Mouse (Mus musculus) liver, postnatal 0 days (tissue): ENCODE data around the gene Wdr45b. TPM values are rescaled to one million over a fixed set of nuclear protein-coding genes. Genes with fewer than 3 reads are reported as not detected.

Source experiments
- ATAC-seq: fragments of 200-750 bp; cut with Nextera tagmentation; 2 replicates; pipeline ENCODE4 v1.8.0; 2017; ENCODE audit warnings: mild to moderate bottlenecking, moderate library complexity
- DNase-seq: peaks from one replicate; pipeline ENCODE4 v3.0.0-alpha.2; 2016
- H3K27ac ChIP-seq: fragments of 300-500 bp; sonication (generic); 2 replicates; pipeline ENCODE4 v1.5.1; 2014; ENCODE audit warnings: antibody characterized with exemption, moderate library complexity, mild to moderate bottlenecking, low read depth
- H3K27me3 ChIP-seq: fragments of 300-500 bp; sonication (generic); 2 replicates; pipeline ENCODE4 v1.6.1; 2014; ENCODE audit warnings: low read length, control low read depth, mixed read lengths; ENCODE audit not compliant: insufficient read depth
- H3K36me3 ChIP-seq: fragments of 300-500 bp; sonication (generic); replicated peaks from 2 replicates; pipeline ENCODE4 v1.6.1; 2014; ENCODE audit warnings: mild to moderate bottlenecking, control low read depth, low read length, moderate library complexity, mixed read lengths; ENCODE audit not compliant: insufficient read depth
- H3K4me1 ChIP-seq: fragments of 300-500 bp; sonication (generic); 2 replicates; pipeline ENCODE4 v1.6.1; 2014; ENCODE audit warnings: antibody characterized with exemption, mild to moderate bottlenecking, control low read depth; ENCODE audit not compliant: insufficient read depth
- H3K4me2 ChIP-seq: fragments of 300-500 bp; sonication (generic); 2 replicates; pipeline ENCODE4 v1.6.1; 2014; ENCODE audit warnings: low read depth, mild to moderate bottlenecking, low read length, moderate library complexity, mixed read lengths
- H3K4me3 ChIP-seq: fragments of 300-500 bp; sonication (generic); 2 replicates; pipeline ENCODE4 v1.5.1; 2014; ENCODE audit warnings: low read depth, low read length
- H3K9ac ChIP-seq: fragments of 300-500 bp; sonication (generic); replicated peaks from 2 replicates; pipeline ENCODE4 v1.6.1; 2014; ENCODE audit warnings: mild to moderate bottlenecking, moderate library complexity
- H3K9me3 ChIP-seq: fragments of 300-500 bp; sonication (generic); 2 replicates; pipeline ENCODE4 v1.6.1; 2016; ENCODE audit warnings: mild to moderate bottlenecking, control low read depth, low read length, mixed read lengths
- CTCF ChIP-seq: sonication (generic); IDR thresholded peaks from 2 replicates; pipeline ENCODE4 v1.5.1; 2016; ENCODE audit warnings: antibody characterized with exemption, low read depth
- EP300 ChIP-seq: IDR thresholded peaks from 2 replicates; pipeline ENCODE4 v1.6.1; 2016; ENCODE audit warnings: antibody characterized with exemption, low read depth, mild to moderate bottlenecking
- WGBS: fragments of 180-500 bp; shearing (Covaris S2); extraction: QIAGEN DNeasy Blood & Tissue Kit; methylation state at CpG from one replicate; pipeline ENCODE4 v1.1.7; 2014; ENCODE audit not compliant: insufficient replicate concordance; 5-methylcytosine and 5-hydroxymethylcytosine counted together
- polyA plus RNA-seq: library from polyadenylated mRNA; unstranded; fragments of >200 nt; fragmentation: Nextera tagmentation; extraction: Ambion mirVana; gene quantifications from 2 replicates; pipeline ENCODE4 v1.2.1, GENCODE M21; 2015

Wdr45b gene
- 16.6 and 16.7 TPM in 2 replicates for polyA plus RNA-seq

DNA sequence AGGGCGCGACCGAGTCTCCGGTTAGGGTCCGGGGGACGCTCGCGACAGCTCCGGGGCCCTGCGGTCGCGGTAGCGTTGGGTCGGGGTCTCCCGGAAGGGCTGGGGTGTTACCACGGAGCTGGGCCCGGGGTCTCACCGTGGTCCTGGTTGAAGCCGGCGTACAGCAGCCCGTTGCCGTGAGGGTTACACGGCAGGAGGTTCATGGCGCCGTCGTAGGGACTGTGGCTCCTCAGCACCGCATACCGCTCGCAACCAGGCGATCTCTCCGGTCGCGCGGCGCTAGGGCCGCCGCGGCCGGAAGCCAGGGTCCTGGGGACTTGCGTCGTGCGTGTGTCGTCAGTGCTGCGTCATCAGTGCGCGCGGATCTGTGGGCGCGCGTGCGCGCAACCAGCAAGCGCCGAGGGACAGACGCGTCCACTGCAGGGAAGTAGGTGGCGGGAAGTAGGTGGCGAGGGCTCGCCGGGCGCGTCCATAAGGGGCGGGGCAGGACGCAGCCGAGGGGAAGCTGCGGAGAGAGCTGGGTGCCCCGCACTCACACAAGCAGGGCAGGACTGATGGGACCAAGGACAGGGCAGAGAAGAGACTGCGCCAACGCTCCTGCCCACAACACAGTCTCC is at the start of gene Wdr45b:
Wdr45b (minus strand) TSS at position 355 of the 617 bp plus-strand sequence.
- peak within 1 kb of the TSS; percentile 81 for H3K4me2 ChIP-seq
- H3K27me3 ChIP-seq: no peaks in the 10 kb centered on the region
- ATAC-seq: peak; percentile 99
- H3K4me3 ChIP-seq: peak within 1 kb of the TSS; percentile 98
- peaks cover 5% of the 10 kb centered on the region; the same call in 1 of the 2 replicates for H3K36me3 ChIP-seq
- H3K4me1 ChIP-seq: peaks cover 24% of the 10 kb centered on the region
- DNase-seq: peak; percentile 99
- no peaks in the 10 kb centered on the region for H3K9me3 ChIP-seq
- peak within 1 kb of the TSS; percentile 99 for H3K9ac ChIP-seq
- TF ChIP-seq CTCF: no peak
- peak within 1 kb of the TSS; percentile 95 for H3K27ac ChIP-seq
- WGBS: 4% methylated on average over 64 of the region's 69 CpGs

GRCm38 (mm10) chr11:121392405-121392804 is 38.2 kb upstream of the Wdr45b start:
- Histone ChIP-seq H3K4me1 (peaks cover 9% of the 10 kb centered on the region), H3K36me3 (no peaks in the 10 kb centered on the region), H3K27ac (no peak overlapping the region), H3K27me3 (peaks cover 2% of the 10 kb centered on the region; the same call in 1 of the 2 replicates), H3K9me3 (no peaks in the 10 kb centered on the region), H3K9ac (no peak overlapping the region), H3K4me3 (no peak overlapping the region), H3K4me2 (no peak overlapping the region)
- TF ChIP-seq CTCF (no peak), EP300 (no peak)
- no peak for ATAC-seq
- no peak for DNase-seq
- 61% methylated on average over 3 of the region's 3 CpGs for WGBS

GRCm38 (mm10) chr11:121390793-121391192 is 36.5 kb upstream of the Wdr45b start:
- Histone ChIP-seq H3K9ac (no peak overlapping the region), H3K27me3 (peaks cover 9% of the 10 kb centered on the region; the same call in 1 of the 2 replicates), H3K36me3 (no peaks in the 10 kb centered on the region), H3K4me3 (no peak overlapping the region), H3K9me3 (no peaks in the 10 kb centered on the region), H3K4me2 (no peak overlapping the region), H3K27ac (no peak overlapping the region), H3K4me1 (peaks cover 9% of the 10 kb centered on the region)
- ATAC-seq: no peak
- 46% methylated on average over 3 of the region's 3 CpGs for WGBS
- DNase-seq: no peak
- no peak for TF ChIP-seq CTCF
- no peak for TF ChIP-seq EP300

- no peak for DNase-seq
- H3K27ac ChIP-seq: no peak overlapping the region
- H3K4me1 ChIP-seq: peaks cover 9% of the 10 kb centered on the region
- H3K4me3 ChIP-seq: 0 out of 2 replicates have a peak overlapping the region, but pooled peaks have one; percentile 59
- H3K9me3 ChIP-seq: no peaks in the 10 kb centered on the region
- H3K27me3 ChIP-seq: peaks cover 9% of the 10 kb centered on the region; the same call in 1 of the 2 replicates
- no peak overlapping the region for H3K9ac ChIP-seq
- no peaks in the 10 kb centered on the region for H3K36me3 ChIP-seq
- 18% methylated on average over 6 of the region's 6 CpGs for WGBS
- peak overlapping the region; percentile 98 for H3K4me2 ChIP-seq
- peak; percentile 7; the same call in 1 of the 2 replicates for ATAC-seq
- TF ChIP-seq CTCF: no peak
- TF ChIP-seq EP300: no peak
These were observed 34.3 kb upstream of the Wdr45b start for GRCm38 (mm10) chr11:121388554-121388945.

DNA sequence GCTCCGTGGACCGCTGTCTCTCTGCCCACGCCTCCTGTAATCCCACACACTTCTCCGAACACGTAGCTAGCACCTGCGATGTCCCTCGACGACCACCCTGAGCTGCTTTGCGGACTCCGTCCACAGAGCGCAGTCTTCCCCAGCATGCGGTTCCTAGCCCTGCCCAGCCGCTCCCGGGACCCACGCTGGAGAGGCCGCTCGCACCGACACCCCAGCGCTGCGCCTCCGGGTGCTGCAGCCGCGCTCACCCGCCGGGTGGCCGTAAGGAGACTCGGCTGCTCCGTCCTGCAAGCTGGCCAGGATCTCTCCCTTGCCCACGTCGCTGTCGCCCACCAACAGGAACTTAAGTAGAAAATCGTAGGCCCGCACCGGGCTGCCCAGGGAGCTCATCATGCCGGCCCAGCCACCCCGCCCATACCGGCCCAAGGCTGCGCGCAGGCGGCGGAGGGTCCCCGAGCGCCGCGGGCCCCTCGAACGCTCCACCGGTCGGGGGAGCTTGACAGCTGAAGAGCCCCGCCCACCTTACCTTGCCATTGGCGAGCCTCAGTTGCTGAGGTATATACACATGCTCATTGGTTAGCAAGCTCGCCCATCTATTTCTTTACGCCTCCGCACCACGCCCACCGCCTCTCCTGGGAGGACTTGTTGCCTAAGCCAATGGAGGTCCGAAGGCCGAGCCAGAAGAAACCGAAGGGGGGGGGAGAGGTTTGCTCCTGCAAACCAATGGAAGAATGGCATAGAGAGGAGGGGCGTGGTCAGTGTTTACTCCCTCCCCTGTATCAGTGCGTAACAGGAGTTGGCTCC is 33.7 kb upstream of the Wdr45b start, which contains the start of gene Rab40b:
Rab40b (minus strand) TSS at position 502 of the 804 bp plus-strand sequence.
- 2% methylated on average over 61 of the region's 61 CpGs for WGBS
- Histone ChIP-seq H3K9ac (peak within 1 kb of the TSS; percentile 58), H3K4me3 (peak within 1 kb of the TSS; percentile 59), H3K27ac (no peak within 1 kb of the TSS), H3K4me2 (peak within 1 kb of the TSS; percentile 98), H3K4me1 (peaks cover 9% of the 10 kb centered on the region), H3K36me3 (no peaks in the 10 kb centered on the region), H3K9me3 (no peaks in the 10 kb centered on the region), H3K27me3 (peaks cover 9% of the 10 kb centered on the region; the same call in 1 of the 2 replicates)
- peak; percentile 96 for ATAC-seq
- TF ChIP-seq CTCF: no peak
- TF ChIP-seq EP300: peak; percentile 33; the same call in 1 of the 2 replicates
- peak; percentile 90 for DNase-seq

- Histone ChIP-seq H3K9me3 (no peaks in the 10 kb centered on the region), H3K27ac (no peak overlapping the region), H3K4me3 (no peak overlapping the region), H3K4me2 (no peak overlapping the region), H3K36me3 (no peaks in the 10 kb centered on the region), H3K27me3 (no peaks in the 10 kb centered on the region), H3K9ac (no peak overlapping the region), H3K4me1 (no peaks in the 10 kb centered on the region)
- DNase-seq (no peak), ATAC-seq (no peak)
- WGBS: 60% methylated on average over 6 of the region's 6 CpGs
- no peak for TF ChIP-seq EP300
- no peak for TF ChIP-seq CTCF
These were observed 26.0 kb upstream of the Wdr45b start for GRCm38 (mm10) chr11:121380294-121380693.
